Mouse (Mus musculus): Measurements from ENCODE around the gene Hoxa11. TPM values are rescaled to one million over a fixed set of nuclear protein-coding genes. Genes with fewer than 3 reads are reported as not detected.
A peak's percentile ranks its signal among the peaks of the same experiment; 100 is the strongest.

Gene Hoxa11
- total RNA-seq (2021) = not detected

DNA sequence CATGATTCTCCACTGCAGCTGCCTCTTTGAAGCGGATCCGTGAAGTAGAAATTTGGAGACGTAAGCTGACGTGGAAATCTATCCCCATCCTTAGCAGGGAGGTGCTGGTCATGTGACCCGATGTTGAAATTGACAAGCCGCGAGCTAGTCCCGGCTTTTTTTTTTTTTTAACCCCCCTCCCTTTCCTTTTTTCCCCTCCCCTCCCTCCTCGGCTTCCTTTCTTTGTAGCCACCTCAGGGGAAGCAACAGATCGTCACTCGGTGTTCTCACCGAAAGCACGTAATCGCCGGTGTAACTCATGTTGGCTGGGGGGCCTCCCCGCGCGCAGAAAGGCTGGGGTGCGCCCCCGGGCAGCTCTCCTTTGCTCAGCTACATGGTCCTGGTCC is at the start of gene Hoxa11:
Gene Hoxa11, minus strand, starts transcription at position 54 of the 386 bp plus-strand sequence.
- intact Hi-C loops (cut with DNase I) = no loop called here
- no peak for DNase-seq

DNA sequence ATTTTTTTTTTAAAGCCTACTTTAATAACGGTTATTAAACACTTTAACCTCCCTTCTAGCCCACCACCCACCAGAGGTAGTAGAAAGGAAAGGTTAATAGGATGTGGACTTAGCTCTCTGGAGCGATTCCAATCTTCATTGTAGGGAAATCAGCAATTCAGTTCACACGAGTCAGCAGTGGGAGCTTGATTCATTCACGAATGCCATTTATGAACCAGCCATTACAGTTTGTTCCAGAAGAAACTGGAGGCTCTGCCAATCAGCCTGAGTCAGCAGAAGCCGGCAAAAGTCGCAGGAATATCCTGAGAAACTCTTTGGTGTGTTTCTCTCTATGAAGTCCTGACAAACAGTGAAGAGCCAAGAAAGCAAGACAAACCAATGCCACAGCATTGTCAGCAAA is 49.0 kb upstream of the Hoxa11 start:
- no peak for DNase-seq
- intact Hi-C loops (cut with DNase I) = no loop called here

DNA sequence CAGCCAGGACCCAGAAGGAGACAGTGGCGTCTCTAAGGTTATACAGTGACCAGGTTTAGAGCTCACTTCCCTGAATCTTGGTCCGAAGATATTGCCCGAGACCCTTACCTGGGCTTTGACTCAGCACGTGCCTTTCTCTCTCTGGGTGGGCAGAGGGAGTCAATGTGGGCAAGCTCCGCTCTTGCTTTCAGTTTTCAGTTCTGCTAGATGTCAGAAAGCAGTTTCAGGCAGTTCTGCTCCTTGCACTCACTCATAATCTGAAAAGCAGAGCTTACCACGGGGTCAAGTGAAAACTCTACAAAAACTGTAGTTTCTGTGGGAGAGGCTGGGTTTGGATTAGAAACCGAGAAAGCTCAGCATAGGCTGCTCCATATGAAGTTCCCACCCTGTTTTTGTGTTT is 46.7 kb upstream of the Hoxa11 start:
- intact Hi-C loops (cut with DNase I) = no loop called here
- no peak for DNase-seq

DNA sequence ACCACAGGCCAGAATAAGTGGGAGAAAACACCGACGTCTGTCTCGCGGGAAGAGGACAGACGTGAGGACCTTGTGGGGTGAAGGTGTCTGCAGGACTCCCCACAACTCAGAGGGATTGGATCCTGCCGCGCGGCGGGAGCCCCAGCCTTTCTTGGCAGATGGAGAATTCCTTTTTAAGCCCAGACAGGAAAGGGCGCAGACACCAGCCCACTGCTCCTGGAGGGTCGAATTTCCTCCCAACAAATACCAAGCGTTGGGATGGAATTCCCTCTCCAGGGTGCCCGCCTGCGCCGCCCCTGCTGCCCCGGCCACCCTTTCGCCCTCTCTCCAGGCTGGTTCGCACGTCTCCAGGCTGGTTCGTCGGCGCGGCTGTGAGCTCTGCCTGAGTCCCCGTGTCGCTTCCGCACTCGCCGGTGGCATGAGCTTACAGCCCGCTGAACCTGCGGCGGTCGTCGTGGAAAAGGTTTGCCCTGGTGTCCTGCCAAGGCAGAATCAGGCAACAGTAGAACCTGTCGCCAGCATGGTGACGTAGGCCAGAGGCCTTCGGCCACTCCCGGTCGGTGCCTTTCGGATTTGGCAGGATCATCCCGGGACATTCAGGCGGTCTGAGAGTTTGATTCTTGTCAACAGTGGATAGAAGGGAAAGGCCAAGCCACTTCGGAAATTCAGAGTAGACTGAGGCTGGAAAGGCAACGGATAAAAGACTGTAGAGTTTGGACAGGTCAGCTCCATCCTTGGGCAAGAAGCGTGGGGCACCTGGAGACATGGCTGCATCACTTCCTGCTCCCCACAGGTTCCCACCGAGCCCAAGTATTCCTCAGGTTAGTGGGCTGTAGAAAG is 45.6 kb upstream of the Hoxa11 start:
- no peak for DNase-seq
- intact Hi-C loops (cut with DNase I) = no loop called here

DNA sequence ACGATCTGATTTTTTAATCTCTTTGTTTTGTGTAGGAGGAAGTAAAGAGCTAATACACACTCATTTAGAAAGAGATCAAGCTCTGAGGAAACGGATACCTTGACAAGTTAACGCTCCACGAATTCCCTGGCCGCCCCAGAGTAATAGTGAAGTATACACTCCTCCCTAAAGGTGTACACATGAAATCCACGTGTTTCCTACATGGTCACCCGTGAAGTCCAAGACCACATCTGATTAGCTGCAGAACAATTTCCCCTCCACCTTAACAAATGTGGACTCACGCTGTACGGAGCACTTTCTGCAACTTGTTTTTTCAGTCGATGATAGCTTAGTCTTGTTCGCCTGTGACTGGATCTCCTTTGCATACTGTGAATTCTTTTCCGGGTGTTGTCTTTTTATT is 44.6 kb upstream of the Hoxa11 start:
- no peak for DNase-seq
- intact Hi-C loops (cut with DNase I) = no loop called here

DNA sequence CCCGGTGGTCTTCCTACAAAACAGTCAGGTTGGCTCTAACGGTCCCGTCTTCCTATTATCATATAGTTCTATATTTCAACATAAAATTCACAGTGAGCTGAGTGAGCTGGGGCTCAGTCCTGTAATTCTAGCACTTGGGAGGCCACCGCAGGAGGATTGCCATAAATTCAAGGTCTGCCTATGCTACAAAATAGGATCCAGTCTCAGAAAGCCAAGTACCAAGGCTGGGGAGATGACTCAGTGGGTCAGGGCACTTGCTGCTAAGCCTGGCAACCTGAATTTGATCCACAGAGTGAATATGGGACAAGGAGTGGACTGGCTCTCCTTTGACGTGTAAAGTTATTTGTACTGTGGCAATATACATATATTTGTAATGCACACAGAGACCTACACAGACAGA is 38.3 kb upstream of the Hoxa11 start:
- no peak for DNase-seq
- intact Hi-C loops (cut with DNase I) = no loop called here

DNA sequence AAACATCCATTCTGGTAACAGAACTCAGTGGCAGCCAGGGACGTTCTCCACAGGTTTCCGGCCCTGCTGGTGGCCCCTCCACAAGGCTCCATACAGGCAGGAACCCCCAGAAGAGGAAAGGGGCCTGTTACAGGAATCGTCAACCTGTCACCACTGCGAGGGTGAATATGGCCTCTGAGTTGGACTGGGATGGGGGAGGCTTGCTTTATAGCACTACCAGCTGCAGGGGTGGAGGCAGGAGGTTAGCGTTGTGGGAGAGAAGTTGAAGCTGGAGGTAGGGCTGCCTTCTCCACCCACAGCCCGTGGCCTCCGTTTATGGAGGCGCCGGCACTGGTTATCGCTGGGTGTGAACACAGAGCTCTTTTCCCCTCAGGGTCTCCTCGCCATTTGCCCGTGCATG is 35.5 kb upstream of the Hoxa11 start:
- intact Hi-C loops (cut with DNase I) = no loop called here

DNA sequence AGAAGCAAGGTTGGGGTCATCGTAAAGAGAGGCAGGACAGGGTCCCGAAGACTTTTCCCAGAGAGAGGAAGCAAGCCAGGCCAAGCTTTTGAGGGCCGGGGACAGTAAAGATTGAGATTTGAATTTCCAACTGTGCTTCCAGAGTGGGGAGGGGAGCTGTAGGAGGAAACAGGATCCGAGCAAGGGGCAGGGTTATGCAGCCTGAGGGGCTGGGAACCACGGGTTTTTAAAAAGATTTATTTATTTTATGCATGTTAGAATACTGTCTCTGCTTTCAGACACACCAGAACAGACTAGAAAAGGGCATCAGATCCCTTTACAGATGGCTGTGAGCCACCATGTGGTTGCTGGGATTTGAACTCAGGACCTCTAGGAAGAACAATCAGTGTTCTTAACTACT is 31.3 kb upstream of the Hoxa11 start:
- DNase-seq = no peak
- intact Hi-C loops (cut with DNase I) = loop anchor here (10.0 kb wide), 3 partner anchors 298 to 638 kb away; no protein-coding TSS in a partner anchor

More for the DNA sequence above, 35.5 kb upstream of the Hoxa11 start:
- DNase-seq = no peak

DNA sequence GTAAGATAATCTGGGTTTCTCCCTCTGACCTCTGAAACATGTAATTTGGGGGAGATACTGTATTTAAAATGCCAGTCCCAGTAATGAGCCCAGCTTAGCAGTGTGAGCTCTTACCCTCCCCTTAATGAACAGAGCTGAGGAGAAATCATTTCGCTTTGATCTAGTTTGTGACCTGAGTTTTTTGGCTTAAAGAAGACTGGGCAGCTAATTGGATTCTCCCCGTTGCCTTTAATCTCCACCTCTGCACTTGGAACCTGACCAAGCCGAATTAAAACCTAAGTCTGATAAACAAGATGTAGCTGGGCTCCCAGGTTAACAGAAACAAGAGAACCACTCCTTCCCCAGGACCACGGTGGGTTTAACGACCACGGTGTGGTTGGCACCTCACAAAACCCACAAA is 30.8 kb upstream of the Hoxa11 start:
- intact Hi-C loops (cut with DNase I) = loop anchor here (10.0 kb wide), 3 partner anchors 298 to 638 kb away; no protein-coding TSS in a partner anchor
- DNase-seq = no peak

DNA sequence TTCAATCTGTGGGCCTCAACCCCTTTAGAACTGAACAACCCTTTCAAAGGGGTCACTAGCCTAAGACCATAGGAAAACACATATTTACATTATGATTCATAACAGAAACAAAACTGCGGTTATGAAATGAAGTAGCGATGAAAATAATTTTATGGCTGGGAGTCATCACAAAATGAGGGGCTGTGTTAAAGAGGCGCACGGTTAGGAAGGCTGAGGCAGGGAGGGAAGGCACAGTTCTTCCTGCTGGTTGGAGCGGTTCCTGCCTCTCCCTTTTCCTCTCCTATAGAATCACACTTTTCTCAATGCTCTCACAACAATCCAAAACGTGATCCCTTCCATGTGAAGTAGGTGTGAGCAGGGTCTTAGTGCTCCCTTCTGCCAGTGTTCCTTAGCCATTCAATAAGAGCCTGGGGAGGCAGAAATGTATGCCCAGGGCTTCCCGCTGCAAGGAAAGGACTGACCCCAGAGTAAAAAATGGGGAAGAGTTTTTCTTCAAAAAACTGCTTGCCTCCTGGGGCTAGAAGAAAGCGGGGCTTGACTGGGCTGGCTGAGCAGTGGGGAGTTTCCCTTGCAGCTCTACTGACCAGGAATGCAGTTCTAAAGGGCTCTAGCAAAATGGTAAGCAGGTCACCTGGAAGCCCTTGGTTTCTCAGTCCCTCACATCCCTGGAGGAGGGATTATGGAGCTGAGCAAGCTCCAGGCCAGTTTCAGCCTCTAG is 30.1 kb upstream of the Hoxa11 start:
- intact Hi-C loops (cut with DNase I) = loop anchor here (10.0 kb wide), 3 partner anchors 299 to 639 kb away; no protein-coding TSS in a partner anchor
- DNase-seq = no peak

DNA sequence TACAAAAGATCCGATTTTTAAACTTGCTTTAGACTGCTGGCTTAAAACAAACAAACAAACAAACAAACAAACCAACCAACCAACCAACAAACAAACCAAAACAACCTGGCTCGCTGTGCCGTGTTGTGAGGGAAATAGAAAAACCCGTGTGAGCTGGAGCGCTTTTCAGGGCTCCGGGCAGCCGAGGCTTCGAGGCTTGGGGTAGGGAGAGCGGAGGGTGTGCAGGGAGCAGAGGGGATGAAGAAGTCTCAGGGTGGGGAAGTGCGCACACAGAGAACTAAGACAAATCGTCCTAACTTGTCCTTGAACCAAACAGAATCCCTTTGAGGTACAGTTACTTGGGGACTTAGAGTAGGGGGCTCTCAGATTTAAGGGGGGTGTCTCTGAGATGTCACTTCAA is 29.0 kb upstream of the Hoxa11 start:
- intact Hi-C loops (cut with DNase I) = loop anchor here (5.0 to 10.0 kb wide), 4 partner anchors 300 to 640 kb away; no protein-coding TSS in a partner anchor
- no peak for DNase-seq

DNA sequence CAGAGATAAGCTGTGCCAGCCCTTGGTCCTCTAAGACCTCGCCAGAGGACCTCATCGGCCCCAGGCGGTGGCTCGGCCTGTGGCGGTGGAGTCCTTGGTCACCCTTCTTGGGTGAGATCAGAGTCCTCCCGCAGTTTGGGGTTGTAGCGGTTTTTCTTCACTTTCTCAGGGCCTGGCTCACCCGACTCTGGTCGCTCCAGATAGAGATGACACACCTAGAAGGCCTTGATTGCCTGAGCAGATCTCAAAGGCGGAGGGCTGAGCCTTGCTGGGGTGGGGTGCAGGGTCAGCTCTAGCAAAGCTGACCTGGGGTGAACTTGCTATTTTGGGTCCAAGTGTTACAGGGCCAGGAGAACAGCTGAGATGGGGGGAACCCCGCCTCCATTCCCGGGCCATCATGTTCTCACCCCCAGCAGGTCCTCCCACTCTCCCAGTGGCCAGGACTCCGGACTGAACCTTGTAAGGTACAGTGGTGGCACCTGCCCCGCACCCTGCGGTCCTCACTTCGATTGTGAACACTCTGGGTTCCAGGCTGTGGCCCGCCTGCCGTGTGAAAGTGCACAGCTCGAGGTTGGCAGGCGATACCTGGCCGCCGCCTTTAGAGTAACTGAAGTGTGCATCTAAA is 28.2 kb upstream of the Hoxa11 start:
- DNase-seq = no peak
- intact Hi-C loops (cut with DNase I) = loop anchor here (5.0 to 10.0 kb wide), 4 partner anchors 301 to 641 kb away; no protein-coding TSS in a partner anchor

DNA sequence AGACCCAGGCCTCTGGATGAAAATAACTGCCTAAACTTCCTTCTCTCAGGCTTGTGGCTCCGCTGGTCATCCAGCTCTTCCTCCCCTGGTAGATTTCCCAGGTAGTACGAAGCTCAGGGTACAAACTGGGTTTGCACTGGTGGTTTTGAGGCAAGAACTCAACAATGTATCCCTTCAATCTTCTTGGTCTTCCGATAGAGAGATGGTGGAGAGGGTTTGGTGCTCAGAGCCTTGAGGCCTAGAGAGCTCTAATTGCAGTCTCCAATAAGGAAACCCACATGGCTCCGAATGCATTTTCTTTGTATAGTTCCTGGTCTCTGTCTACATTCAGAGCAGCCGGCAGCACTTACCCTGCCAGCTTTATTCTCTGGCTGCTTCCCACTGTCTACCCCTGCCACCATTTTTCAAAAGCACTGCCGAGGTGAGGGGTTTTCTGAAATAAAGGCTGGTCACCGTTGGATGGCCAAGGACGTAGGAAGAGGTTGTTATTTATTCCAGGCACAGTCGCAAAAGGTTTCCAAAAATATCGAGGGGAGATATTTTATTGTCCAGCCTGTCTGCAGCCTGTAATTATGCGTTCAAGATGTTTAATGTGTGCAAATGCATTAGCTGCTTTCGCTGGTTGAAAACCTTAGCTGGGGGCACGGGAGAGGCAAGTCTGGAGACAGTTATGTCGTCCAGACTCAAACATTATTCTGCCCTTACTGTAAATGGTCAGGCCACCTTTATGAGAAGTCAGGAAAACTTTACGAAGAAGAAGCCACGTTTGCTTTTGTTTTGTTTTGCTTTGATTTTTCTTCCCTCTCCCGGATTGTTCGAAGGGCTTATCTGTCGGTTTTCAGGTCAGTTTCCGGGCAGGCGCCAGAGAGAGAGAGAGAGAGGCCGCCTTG is 27.4 kb upstream of the Hoxa11 start:
- intact Hi-C loops (cut with DNase I) = loop anchor here (5.0 to 10.0 kb wide), 4 partner anchors 302 to 642 kb away; no protein-coding TSS in a partner anchor
- no peak for DNase-seq

DNA sequence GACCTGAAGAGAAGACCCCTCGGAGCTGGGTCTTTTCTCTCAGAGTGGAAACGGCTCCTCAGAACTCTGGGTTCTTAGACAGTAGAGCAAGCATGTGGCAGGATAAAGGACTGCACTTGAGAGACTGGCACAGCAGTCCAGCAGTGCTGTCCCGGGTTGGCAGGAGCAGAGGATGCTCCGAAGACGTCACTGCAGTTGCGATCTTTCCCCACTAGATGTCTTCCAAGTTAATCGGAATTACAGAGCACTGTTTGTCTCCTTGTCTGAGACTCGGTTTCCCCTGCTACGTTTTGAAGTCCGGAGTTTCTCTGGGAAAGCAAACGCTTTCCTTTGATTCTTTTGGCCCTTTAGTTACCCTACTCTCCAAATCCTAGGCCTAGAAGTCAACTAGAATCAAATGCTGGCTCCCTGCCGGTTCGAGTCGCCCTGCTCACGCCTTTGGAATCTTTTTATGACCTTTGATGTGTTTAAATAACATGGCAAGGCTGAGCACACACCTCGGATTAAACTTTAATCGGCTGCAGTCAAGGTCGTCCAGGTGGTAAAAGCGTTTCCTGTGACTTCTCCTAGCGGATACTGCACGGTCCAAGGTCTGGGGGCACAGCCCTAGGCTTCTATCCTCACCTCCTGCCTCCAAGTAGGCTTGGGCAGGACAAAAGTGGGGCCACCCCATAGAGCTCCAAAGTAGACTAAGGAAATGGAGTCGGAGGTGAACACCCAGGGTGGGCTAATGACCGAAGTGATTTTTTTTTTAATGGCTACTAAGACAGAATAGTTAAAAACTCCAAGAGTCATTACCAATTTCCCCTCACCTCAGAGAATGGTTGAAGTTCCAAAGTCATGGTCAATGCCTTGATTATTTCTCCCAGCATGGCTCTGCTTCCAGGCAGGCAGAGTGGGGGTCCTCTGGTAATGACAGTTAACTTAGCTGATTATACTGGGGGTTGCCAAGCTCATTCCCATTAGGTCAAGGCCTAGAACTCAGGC is 25.2 kb upstream of the Hoxa11 start:
- peak; percentile 61 for DNase-seq

DNA sequence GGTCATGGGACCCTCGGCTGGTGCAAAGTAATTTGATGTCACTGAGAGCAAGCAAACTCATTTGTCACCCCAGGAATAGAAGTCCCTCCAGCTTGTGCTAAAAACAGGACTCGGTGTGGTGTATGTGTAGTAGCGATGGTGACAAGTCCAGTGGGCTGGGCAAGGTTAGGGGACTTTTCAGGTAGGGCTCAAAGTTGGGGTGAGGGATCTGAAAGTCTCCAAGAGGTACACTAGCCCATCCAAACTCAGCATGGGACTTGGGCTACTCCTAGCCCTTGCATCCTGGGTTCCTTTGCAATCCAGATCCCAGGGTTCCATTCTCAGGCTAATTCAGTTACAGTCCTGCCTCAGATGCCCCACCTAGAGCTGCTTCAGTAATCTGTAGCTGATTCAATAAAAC is 23.1 kb upstream of the Hoxa11 start:
- DNase-seq = no peak
- intact Hi-C loops (cut with DNase I) = no loop called here

More for the DNA sequence above, 25.2 kb upstream of the Hoxa11 start:
- intact Hi-C loops (cut with DNase I) = loop anchor here (5.0 to 10.0 kb wide), 4 partner anchors 304 to 644 kb away; no protein-coding TSS in a partner anchor

DNA sequence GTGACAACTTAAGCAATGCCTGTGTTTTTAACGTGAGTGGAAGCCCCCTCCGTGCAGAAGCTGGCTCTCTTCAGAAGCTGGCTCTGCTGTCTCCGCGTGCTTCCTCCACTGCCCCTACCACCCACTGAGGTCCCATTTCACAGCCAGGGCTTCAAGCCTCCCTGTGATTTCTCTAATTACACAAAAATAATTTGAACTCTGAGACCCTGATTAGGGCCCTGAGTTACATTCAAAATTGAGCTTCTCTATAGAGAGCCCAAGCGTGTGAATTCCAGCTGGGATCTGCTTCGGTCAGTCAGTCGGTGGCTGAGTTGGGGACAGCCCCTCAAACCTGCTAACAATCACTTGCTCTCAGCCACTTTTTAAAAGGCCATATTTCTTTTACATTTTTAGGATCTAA is 22.7 kb upstream of the Hoxa11 start:
- no peak for DNase-seq

DNA sequence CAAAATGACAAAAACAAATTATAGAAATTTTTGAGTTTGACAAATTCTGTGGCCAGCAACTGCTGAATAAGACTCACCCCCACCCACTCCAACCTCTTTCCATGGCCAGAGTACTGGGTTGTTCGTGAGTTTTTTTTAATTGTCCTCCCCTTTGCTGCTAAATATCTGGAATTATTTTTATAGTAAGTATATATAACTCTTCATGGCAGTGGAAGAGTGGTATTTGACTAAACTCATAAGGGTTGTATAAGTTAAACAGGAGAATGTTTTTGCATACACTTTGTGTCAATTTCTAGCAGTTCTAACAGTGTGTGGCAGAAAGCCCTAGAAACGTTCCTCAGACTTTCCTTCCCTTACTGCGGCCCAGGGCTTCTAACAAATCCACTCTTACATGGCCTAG is 22.1 kb upstream of the Hoxa11 start:
- no peak for DNase-seq
- intact Hi-C loops (cut with DNase I) = no loop called here

More for the DNA sequence above, 22.7 kb upstream of the Hoxa11 start:
- intact Hi-C loops (cut with DNase I) = no loop called here

DNA sequence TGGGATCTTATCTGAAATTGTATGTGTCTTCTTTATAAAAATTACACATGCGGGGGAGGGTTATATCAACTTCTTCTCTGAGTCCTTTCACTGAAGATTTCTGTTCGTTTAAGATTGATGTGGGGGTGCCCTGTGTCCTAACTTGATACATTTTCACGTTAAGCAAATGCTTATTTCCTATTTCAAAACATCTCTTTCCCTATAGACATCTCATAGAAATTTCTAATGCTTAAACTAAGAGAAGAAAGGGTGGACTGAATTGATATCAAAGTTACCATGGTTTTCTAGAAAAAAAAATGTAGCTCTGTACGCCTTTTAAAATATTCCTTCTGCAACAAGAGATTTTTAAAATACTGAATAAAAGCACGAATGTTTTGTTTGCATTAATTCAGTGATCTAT is 21.6 kb upstream of the Hoxa11 start:
- intact Hi-C loops (cut with DNase I) = no loop called here

DNA sequence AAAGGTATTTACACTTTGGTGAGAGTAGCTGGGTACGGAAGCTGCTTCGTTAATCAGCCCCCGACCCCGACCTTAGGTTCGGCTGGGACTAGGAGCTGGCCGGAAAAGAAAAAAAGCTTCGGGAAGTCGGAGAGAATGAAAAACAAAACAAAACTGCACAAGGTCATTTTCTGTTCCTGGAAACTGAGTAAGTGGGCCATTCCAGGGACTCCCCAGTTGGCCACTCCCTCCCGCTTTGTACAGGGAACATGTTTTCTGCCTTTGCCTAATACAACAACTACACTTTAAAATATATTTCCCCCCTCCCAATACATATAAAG is 21.0 kb upstream of the Hoxa11 start:
- no peak for DNase-seq
- intact Hi-C loops (cut with DNase I) = no loop called here

More for the DNA sequence above, 21.6 kb upstream of the Hoxa11 start:
- no peak for DNase-seq
